Mouse (Mus musculus) midbrain, embryonic 16.5 days (tissue): ENCODE results near the gene Gm45711. TPM values are rescaled to one million over a fixed set of nuclear protein-coding genes. Genes with fewer than 3 reads are reported as not detected.
"Not testable (repeated sequence)": the region's sequence is repeated elsewhere in the genome, so short reads cannot be mapped to it uniquely, and the experiment has no call there.

ENCODE experiments used
- ATAC-seq: fragments of 200-750 bp; cut with Nextera tagmentation; 2 replicates; pipeline ENCODE4 v1.8.0; 2017; ENCODE audit warnings: moderate TSS enrichment
- H3K27ac ChIP-seq: fragments of 300-500 bp; sonication (generic); 2 replicates; pipeline ENCODE4 v1.5.1; 2014; ENCODE audit warnings: mild to moderate bottlenecking, low read length, mixed read lengths
- H3K27me3 ChIP-seq: fragments of 300-500 bp; sonication (generic); 2 replicates; pipeline ENCODE4 v1.6.1; 2014; ENCODE audit warnings: low read depth, low read length, mixed read lengths; ENCODE audit not compliant: control insufficient read depth, insufficient read depth
- H3K36me3 ChIP-seq: fragments of 300-500 bp; sonication (generic); 2 replicates; pipeline ENCODE4 v1.6.1; 2014; ENCODE audit warnings: mild to moderate bottlenecking, low read length, moderate library complexity, mixed read lengths; ENCODE audit not compliant: control insufficient read depth, insufficient read depth
- H3K4me1 ChIP-seq: fragments of 300-500 bp; sonication (generic); 2 replicates; pipeline ENCODE4 v1.6.1; 2014; ENCODE audit warnings: mild to moderate bottlenecking, low read length, mixed read lengths; ENCODE audit not compliant: control insufficient read depth, insufficient read depth
- H3K4me2 ChIP-seq: fragments of 300-500 bp; sonication (generic); 2 replicates; pipeline ENCODE4 v1.6.1; 2014; ENCODE audit warnings: mild to moderate bottlenecking, low read length, mixed read lengths
- H3K4me3 ChIP-seq: fragments of 300-500 bp; sonication (generic); 2 replicates; pipeline ENCODE4 v1.5.1; 2014; ENCODE audit warnings: low read depth, mild to moderate bottlenecking, low read length, moderate library complexity, mixed read lengths
- H3K9ac ChIP-seq: fragments of 300-500 bp; sonication (generic); 2 replicates; pipeline ENCODE4 v1.6.1; 2014; ENCODE audit warnings: low read depth, low read length, mixed read lengths
- H3K9me3 ChIP-seq: fragments of 300-500 bp; sonication (generic); replicated peaks from 2 replicates; pipeline ENCODE4 v1.6.1; 2014; ENCODE audit warnings: mild to moderate bottlenecking, low read length, mixed read lengths; ENCODE audit not compliant: control insufficient read depth, poor library complexity, severe bottlenecking
- WGBS: fragments of 180-500 bp; shearing (Covaris S2); extraction: QIAGEN DNeasy Blood & Tissue Kit; methylation state at CpG from one replicate; pipeline ENCODE4 v1.1.7; 2014; 5-methylcytosine and 5-hydroxymethylcytosine counted together
- polyA plus RNA-seq: library from polyadenylated mRNA; unstranded; fragments of >200 nt; fragmentation: Nextera tagmentation; extraction: Ambion mirVana; gene quantifications from 2 replicates; pipeline ENCODE4 v1.2.1, GENCODE M21; 2015

Gm45711 gene
- polyA plus RNA-seq, result not detected in 2 replicates

DNA sequence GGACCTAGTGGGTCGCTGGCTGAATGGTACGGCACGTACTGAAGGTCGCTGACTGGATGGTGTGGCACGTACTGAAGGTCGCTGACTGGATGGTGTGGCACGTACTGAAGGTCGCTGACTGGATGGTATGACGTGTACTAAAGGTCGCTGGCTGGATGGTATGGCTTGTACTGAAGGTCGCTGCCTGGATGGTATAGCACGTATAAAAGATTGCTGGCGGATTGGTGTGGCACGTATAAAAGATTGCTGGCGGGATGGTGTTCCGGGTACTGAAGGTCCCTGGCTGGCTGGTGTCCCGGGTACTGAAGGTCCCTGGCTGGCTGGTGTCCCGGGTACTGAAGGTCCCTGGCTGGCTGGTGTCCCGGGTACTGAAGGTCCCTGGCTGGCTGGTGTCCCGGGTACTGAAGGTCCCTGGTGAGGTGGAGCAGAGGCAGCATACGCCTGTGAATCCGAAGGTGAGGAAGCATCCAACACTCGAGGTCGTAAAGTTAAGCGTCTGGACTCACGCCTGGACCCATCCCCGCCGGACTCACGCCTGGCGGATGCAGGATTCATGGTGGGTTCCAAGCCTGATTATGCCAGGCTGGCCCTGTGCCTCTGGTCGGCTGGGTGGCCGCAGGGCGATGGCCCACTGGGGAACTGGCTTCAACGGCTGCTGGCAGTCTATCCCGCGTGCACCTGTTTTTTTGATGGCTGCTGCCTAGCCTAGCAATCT, at the start of gene Gm45711, which contains the start of gene Cmtm1:
Gm45711 (minus strand) TSS at position 641 of the 715 bp plus-strand sequence.
Cmtm1 (minus strand) TSS at position 705 of the 715 bp plus-strand sequence.
- not testable (repeated sequence) for H3K4me3 ChIP-seq, ATAC-seq, H3K9me3 ChIP-seq, H3K4me1 ChIP-seq, H3K4me2 ChIP-seq, H3K27me3 ChIP-seq, H3K9ac ChIP-seq, H3K36me3 ChIP-seq, H3K27ac ChIP-seq
- 88% methylated on average over 34 of the region's 36 CpGs for WGBS

DNA sequence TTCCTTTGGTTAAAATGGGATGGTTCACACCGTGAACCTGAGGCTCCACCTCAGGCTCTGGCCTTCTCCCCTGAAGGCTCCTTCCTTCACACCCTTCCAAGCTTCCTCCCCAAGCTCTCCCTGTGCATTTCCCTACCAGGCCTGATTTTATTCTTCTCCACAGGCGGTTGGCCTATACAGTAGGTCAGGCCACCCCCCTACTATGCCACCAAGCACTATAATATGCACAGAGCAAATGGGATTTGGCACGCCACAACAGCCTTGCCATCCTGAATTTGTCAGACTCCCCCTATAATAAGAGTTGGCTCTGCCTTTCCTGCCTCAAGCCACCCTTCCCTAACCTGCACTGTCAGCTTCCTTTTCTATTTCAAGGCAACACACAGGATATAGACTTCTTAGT, 48.8 kb upstream of the Gm45711 start:
- Histone ChIP-seq H3K9ac (no peak overlapping the region), H3K4me1 (no peaks in the 10 kb centered on the region), H3K27me3 (no peaks in the 10 kb centered on the region), H3K36me3 (peaks cover 8% of the 10 kb centered on the region), H3K4me3 (no peak overlapping the region), H3K9me3 (no peaks in the 10 kb centered on the region), H3K4me2 (no peak overlapping the region), H3K27ac (no peak overlapping the region)
- 63% methylated on average over 3 of the region's 3 CpGs for WGBS
- ATAC-seq, result 0 out of 2 replicates have a peak, but pooled peaks have one; percentile 36

DNA sequence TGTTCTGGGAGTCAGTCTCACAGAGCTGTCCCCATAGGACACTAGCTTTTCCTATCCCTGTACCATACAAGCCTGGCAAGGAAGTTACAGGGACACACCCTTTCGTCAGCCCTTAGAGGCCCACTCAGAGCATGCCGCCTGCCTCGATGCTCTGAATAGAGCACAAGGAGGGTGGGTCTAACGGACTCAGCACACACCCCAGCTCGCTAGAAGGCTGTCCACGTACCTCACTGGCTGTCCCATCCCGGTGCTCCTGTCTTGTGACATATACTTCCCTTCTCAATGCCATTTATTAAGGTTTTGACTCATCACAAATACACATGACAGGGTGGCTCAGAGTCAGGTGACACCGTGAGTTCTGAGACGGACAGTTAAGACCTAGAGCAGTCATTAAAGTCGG, 44.6 kb upstream of the Gm45711 start:
- Histone ChIP-seq H3K27ac (no peak overlapping the region), H3K27me3 (no peaks in the 10 kb centered on the region), H3K9ac (no peak overlapping the region), H3K36me3 (peaks cover 8% of the 10 kb centered on the region), H3K4me2 (no peak overlapping the region), H3K9me3 (no peaks in the 10 kb centered on the region), H3K4me3 (no peak overlapping the region), H3K4me1 (no peaks in the 10 kb centered on the region)
- 92% methylated on average over 10 of the region's 10 CpGs for WGBS
- no peak for ATAC-seq

DNA sequence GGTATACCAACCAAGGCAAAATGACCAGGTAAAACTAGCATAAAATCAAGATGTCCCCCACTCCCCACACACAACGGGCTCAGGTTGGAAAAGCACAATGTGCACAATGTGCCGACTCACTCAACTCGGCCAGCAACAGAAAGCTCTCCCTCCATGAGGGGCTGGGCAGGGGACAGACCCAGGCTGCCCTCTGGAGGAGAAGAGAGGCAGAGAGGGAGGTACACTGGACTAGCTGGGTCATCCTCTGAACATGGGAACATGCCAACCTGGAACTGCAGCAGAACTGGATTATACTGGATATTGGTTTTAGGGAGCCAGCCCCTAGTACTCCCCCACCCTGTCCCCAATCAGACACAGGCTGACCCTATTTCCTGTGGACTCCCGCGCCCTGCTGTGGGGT, 43.3 kb upstream of the Gm45711 start:
- Histone ChIP-seq H3K9ac (no peak overlapping the region), H3K4me2 (no peak overlapping the region), H3K36me3 (peaks cover 8% of the 10 kb centered on the region), H3K9me3 (no peaks in the 10 kb centered on the region), H3K4me3 (no peak overlapping the region), H3K27me3 (no peaks in the 10 kb centered on the region), H3K4me1 (no peaks in the 10 kb centered on the region), H3K27ac (peak overlapping the region; percentile 53)
- 48% methylated on average over 5 of the region's 5 CpGs for WGBS
- peak; percentile 63 for ATAC-seq

DNA sequence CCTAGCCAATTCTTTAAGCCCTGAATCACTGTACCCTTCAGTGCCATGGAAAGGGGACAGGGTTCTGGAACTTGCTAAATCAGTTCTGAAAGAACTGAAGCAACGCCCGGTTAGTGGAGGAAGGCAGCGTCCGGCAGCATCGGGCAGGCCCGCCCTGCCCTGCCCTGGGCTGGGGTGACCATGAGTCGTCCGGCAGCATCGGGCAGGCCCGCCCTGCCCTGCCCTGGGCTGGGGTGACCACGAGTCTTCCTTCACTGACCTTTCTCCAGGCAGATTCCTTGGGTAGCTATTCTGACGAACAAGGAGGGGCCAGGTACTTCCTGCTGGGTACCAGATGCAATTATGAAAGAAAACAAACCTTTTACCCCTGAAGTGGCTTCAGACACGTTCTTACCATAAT, 40.2 kb upstream of the Gm45711 start:
- no peak overlapping the region for H3K9ac ChIP-seq
- no peak for ATAC-seq
- H3K4me2 ChIP-seq, result no peak overlapping the region
- no peak overlapping the region for H3K27ac ChIP-seq
- peaks cover 6% of the 10 kb centered on the region; the same call in 1 of the 2 replicates for H3K36me3 ChIP-seq
- H3K4me3 ChIP-seq, result no peak overlapping the region
- no peaks in the 10 kb centered on the region for H3K4me1 ChIP-seq
- 87% methylated on average over 13 of the region's 13 CpGs for whole genome bisulfite sequencing
- no peaks in the 10 kb centered on the region for H3K27me3 ChIP-seq
- H3K9me3 ChIP-seq, result no peaks in the 10 kb centered on the region

DNA sequence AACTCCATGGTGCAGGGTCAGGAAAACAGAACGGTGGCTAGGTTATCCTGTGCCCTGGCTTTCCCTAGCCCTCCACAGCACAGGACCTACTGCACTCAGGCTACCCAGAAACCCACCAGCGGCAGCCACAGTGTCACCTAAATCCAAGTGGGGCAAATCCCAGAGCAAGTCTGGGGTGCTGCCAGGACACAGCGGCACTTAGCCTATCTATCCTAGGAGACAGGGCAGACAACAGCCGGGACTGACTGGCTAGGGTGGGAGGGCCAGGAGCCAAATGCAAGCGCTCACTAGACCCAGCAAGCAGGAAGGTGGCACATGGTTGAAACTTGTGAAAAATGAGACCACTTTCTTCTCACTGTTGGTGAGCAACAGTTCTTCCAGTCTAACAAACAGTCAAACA, 39.1 kb upstream of the Gm45711 start:
- no peak overlapping the region for H3K9ac ChIP-seq
- 84% methylated on average over 5 of the region's 5 CpGs for whole genome bisulfite sequencing
- H3K4me3 ChIP-seq, result no peak overlapping the region
- H3K27me3 ChIP-seq, result no peaks in the 10 kb centered on the region
- H3K4me2 ChIP-seq, result no peak overlapping the region
- H3K9me3 ChIP-seq, result no peaks in the 10 kb centered on the region
- H3K27ac ChIP-seq, result no peak overlapping the region
- H3K36me3 ChIP-seq, result 0 out of 2 replicates have a peak, but pooled peaks cover 3% of the 10 kb centered on the region
- no peak for ATAC-seq
- H3K4me1 ChIP-seq, result no peaks in the 10 kb centered on the region

DNA sequence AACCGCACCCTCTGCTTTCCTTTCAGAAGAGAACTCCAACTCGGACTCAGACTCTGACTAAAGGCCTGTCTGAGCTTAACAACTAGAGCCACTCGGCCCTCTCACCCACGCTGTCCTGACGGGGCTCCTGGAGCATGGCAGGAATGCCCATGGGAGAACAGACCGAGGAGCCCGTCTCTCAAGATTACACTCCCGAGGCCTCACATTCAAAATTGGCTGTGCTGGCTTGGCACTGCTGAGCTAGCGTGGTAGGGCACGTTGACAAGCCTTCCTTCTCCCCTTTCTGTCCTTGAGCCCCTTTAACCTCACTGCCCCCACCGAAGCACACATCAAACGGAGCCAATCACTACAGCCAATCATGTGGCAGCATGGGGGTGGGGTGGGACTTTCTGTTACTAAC, 36.8 kb upstream of the Gm45711 start:
- Histone ChIP-seq H3K4me2 (no peak overlapping the region), H3K27ac (no peak overlapping the region), H3K36me3 (0 out of 2 replicates have a peak, but pooled peaks cover 3% of the 10 kb centered on the region), H3K9ac (no peak overlapping the region), H3K4me1 (no peaks in the 10 kb centered on the region; the same call in 1 of the 2 replicates), H3K9me3 (no peaks in the 10 kb centered on the region), H3K27me3 (no peaks in the 10 kb centered on the region), H3K4me3 (no peak overlapping the region)
- ATAC-seq, result no peak
- WGBS, result 56% methylated on average over 12 of the region's 12 CpGs

DNA sequence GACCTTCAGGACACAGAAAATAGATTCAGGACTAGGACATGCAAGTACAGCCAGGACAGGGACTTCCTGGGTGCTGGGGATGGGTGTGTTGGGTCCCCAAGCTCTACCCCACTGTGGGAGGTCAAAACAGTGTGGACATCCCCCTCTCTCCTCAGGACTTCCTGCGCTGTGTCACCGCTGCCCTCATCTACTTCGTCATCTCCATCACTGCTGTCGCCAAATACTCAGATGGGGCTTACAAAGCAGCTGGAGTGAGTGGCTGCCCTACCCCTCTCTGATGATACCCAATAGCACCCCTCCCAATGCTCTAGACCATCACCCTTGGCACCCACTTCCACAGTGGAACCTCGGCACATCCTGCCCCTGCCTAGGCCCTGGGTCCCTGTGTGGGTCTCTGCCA, 34.7 kb upstream of the Gm45711 start:
- Histone ChIP-seq H3K27ac (no peak overlapping the region), H3K9ac (no peak overlapping the region), H3K9me3 (no peaks in the 10 kb centered on the region), H3K4me2 (no peak overlapping the region), H3K4me3 (no peak overlapping the region), H3K4me1 (peaks cover 7% of the 10 kb centered on the region), H3K27me3 (no peaks in the 10 kb centered on the region), H3K36me3 (0 out of 2 replicates have a peak, but pooled peaks cover 3% of the 10 kb centered on the region)
- 83% methylated on average over 5 of the region's 5 CpGs for WGBS
- no peak for ATAC-seq

DNA sequence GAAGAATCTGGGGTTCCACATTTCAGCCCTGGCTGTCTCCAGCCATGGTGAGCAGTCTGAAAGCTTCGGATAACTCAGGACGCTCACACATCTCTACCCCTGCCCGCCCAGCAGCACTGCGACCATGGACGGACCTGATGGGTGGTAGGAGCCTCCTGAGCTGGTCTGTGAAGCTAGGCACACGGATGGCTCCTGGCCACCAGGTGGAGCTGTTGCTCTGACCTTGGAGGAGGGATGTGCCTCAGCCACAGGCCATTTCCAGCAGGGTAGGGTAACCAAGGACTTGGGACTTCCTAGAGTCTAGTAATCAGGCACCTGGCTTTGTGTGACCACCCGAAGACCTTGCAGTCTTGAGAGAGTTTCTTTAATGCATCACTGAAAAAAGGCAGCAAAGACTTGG, 34.1 kb upstream of the Gm45711 start:
- peak; percentile 57; the same call in 1 of the 2 replicates for ATAC-seq
- Histone ChIP-seq H3K4me3 (no peak overlapping the region), H3K36me3 (0 out of 2 replicates have a peak, but pooled peaks cover 3% of the 10 kb centered on the region), H3K27me3 (no peaks in the 10 kb centered on the region), H3K4me1 (peaks cover 8% of the 10 kb centered on the region), H3K9me3 (no peaks in the 10 kb centered on the region), H3K27ac (no peak overlapping the region), H3K9ac (no peak overlapping the region), H3K4me2 (no peak overlapping the region)
- 9% methylated on average over 7 of the region's 7 CpGs for WGBS
